Mouse (Mus musculus) kidney, postnatal 14 days (tissue): ENCODE data around the gene Ank2.

ENCODE experiments used
- DNase-seq: peaks from one replicate; pipeline ENCODE4 v3.0.0; 2022; ENCODE audit warnings: mixed read lengths

Ank2 gene

GRCm38 (mm10) chr3:127282277-127282676 lies 216.9 kb downstream of the Ank2 start:
- DNase-seq, result no peak

DNA sequence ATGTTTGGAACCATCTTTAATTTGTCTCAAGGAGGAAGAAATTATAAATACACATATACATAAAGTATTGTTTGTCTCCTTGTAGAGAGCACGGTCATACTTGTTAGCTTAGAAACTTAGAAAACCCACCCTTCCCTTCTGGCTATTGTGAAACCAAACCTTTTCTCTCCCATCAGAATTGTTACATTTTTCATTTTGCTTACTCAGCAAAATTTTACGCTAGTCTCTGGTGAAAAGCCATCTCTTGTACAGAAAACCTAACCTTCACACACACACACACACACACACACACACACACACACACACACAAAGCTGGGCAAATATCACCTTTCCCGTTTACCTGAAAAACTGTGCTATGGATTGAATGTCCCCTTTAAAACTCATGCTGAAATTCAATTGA lies 217.8 kb downstream of the Ank2 start:
- DNase-seq, result no peak

GRCm38 (mm10) chr3:127280376-127280775 lies 218.8 kb downstream of the Ank2 start:
- DNase-seq, result no peak

GRCm38 (mm10) chr3:127275953-127276352 lies 223.2 kb downstream of the Ank2 start:
- no peak for DNase-seq

DNA sequence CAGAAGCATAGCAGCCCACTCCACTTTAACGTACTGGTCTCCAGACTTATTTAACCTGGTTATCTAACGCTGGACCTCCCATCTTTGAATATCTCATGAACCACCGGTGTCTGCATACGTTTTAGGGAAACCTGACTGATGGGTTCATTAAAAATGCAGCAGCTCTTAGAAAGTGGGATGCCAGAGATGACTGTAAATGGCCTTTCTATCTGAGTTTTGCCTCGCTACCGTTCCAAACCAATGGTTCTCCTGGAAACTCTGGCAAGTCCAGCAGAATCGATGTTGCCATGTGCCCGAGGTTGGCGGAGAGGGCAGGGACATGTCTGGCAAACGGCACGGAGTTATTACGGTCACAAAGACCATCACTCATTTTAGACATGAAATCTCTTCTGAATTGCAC lies 226.3 kb downstream of the Ank2 start:
- DNase-seq, result no peak

GRCm38 (mm10) chr3:127269616-127270015 lies 229.5 kb downstream of the Ank2 start:
- DNase-seq, result no peak

DNA sequence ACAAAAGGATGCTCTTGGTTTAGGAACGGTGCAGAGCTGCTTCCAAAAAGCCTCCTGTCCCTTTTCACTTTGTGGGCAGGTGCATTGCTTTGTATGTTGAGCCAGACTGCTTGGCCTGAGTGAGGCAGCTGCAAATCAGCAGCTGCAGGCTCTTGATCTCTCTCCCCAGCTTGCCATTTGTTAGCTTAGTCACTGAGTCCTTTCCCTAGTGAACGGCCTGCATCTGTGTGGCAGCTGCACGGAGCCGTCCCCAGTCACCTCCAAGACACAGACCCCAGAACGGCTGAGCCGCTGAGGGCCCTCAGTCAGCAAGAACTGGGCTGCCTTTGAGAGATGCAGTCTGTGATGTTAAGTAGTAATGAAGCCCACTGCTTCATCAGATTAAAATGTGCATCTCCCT lies 231.3 kb downstream of the Ank2 start:
- DNase-seq, result no peak

- no peak for DNase-seq
Measured at GRCm38 (mm10) chr3:127265732-127266131, 233.4 kb downstream of the Ank2 start.

GRCm38 (mm10) chr3:127265182-127265581 lies 234.0 kb downstream of the Ank2 start:
- DNase-seq, result no peak

DNA sequence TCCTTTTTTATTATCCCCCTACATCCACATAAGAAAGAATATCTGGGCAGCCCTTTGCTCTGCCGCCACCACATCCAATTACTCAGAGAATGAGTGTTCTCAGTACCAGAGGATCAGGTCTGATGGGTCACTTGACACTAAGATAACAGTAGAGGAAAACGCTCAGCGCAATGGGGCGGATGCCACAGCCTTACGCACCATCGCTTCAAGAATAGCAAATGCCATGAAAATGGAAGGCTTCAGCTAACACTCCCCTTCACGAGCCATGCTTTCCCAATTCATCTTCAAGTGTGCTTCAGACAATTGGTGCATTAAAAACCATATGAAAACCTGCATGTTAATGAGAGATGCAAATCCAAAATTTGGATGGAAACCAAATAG lies 238.4 kb downstream of the Ank2 start:
- DNase-seq, result no peak

DNA sequence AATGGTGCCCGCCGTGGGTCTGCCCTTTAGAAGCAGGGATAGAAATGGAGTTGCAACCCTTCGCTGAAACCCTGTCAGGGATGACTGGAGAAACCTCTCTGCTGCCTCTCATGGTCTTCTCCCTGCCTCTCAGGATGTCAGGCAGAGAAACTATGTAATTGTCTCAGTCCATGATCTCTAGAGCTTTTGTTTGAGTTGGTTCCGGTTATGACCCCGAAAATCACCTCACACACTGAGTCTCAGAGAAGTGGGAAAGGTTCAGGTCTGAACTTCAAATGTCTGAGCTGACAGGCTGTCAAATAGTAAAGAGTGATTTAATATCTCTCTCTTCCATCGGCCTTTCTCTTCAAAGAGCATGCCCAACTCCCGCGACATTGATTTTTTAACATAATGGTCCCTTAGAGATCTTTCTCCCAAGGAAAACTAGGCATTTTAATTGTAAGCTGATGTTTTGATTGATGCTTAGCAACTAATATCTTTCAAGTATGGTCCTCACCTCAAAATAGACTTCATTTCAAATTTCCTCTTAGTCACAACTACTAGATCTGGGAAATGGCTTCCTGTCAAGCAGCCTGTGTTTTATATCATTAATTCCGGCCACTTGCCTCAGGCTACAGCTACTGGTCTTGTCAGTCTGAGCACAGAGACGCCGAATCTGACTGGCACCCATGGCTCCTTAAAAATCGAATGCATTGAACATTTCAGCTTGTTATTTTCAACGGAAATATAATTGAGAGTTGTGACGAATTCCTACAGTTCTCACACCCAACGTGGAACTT lies 239.0 kb downstream of the Ank2 start:
- no peak for DNase-seq

GRCm38 (mm10) chr3:127258466-127259075 lies 240.6 kb downstream of the Ank2 start:
- no peak for DNase-seq

GRCm38 (mm10) chr3:127257969-127258368 lies 241.2 kb downstream of the Ank2 start:
- DNase-seq, result no peak

- peak; percentile 75 for DNase-seq
Measured at GRCm38 (mm10) chr3:127257279-127257925, 241.7 kb downstream of the Ank2 start.

- no peak for DNase-seq
Measured at GRCm38 (mm10) chr3:127256681-127257080, 242.5 kb downstream of the Ank2 start.

- DNase-seq, result no peak
Measured at GRCm38 (mm10) chr3:127250930-127251329, 248.2 kb downstream of the Ank2 start.

- no peak for DNase-seq
Measured at GRCm38 (mm10) chr3:127248611-127249010, 250.5 kb downstream of the Ank2 start.

DNA sequence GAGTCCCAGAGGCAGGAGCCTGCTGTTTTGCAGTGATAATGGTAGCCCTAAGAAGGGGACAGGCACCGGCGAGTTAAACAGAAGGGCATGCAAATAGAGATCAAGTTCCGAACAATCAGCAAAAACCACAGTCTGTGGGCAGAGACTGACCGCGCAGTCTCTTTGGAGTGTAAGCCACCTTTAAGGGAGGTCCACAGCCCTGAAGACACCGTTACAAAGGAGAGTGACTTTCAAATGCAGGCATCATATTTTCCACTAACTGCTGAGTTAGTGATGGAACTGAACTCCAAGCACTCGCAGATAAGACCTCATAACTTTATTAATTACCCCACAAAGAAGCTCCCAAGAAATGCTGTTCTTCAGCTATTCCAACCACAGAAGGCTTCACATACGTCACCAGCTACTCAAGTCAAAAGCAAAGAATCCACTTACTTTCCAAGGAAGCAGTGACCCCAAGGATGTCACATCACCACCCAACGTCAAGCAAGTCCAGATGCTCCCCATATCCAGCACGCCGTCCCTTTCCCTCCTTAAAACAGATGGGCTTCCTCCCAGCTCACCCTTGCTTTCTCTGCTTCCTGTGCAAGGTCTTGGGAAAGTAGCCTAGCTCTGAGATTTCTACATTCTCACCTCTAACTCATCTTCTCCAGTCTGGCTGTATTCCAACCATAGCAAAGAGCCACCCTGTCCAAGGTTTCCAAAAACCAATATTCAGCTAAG lies 252.0 kb downstream of the Ank2 start:
- no peak for DNase-seq

DNA sequence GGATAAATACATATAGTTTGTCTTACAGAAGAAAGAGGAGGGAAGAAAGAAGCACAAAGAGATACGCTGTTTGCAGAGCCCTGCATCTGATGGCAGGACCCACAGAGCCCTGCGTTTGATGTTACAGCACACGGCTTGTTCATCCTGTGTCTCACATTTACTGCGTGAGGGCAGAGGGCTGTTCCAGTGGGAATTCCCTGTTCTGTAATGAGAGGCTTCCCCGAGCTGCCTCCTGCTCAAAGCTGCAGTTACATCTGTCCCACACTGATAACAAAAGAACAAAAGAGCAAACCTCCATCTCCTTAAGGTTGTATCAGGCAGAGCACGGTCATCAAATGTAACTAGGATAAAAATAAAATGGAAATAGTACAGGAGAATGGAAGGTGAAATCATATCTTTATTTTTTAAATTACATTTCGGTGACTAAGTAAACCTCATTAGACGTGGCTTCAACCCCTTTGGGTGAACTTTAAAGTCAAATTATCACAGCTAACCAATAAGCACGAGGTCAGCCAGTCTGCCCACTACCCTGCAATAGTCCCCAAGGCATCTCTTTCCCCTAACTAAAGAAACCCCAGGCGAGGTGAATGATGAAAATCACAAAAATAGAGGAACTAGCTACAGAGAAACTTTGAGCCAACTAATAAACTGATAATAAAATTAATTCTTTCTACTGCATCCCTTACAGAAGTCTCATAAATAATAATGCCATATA lies 255.1 kb downstream of the Ank2 start:
- DNase-seq, result no peak

DNA sequence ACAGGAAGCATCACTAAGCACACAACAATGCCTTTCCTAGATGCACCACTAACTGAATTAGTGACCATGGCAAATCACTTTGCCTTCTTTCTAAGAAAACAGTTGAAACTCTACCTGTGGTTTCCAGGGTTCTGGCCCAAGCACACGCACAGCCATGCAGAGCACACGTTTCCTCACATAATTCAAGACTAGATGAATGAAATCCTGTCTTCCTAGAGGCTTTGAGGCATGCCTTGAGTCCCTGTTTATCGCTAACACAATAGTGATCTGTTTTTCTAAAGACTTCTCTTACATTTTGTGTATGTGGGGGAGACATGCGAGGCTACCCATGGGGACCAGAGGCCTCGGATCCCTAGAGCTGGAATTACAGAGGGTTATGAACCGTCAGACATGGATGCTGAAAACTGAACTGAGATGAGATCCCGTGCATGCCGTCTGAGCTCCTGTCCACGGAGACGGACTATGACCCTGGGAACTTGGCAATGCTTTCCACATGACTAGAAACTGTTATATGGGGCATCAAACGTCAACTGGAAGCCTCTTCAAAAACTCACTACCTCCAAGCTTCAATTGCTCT lies 256.8 kb downstream of the Ank2 start:
- DNase-seq, result no peak

GRCm38 (mm10) chr3:127235271-127235670 lies 263.9 kb downstream of the Ank2 start:
- no peak for DNase-seq
